Mouse (Mus musculus) CH12.LX (cell line): ENCODE measurements around the gene Fxyd7. TPM values are rescaled to one million over a fixed set of nuclear protein-coding genes. Genes with fewer than 3 reads are reported as not detected.

Experiments
- DNase-seq: peaks from one replicate; pipeline ENCODE4 v3.0.0-alpha.2; 2013; ENCODE audit errors: extremely low read depth
- H3K27ac ChIP-seq: 2 replicates; pipeline ENCODE4 v1.5.1; 2012; ENCODE audit warnings: low read depth, mild to moderate bottlenecking, control low read depth, moderate library complexity; ENCODE audit not compliant: insufficient read depth
- H3K27me3 ChIP-seq: replicated peaks from 2 replicates; pipeline ENCODE3; 2012; ENCODE audit warnings: inconsistent platforms
- H3K36me3 ChIP-seq, 2 experiments: replicated peaks in 1 of 2; 2 replicates each; pipeline versions ENCODE3 to v1.6.1; 2012; ENCODE audit warnings: inconsistent platforms in 1 of 2, low read length in 1 of 2, mild to moderate bottlenecking in 1 of 2, mixed read lengths in 1 of 2, moderate library complexity in 1 of 2; ENCODE audit not compliant: control insufficient read depth in 1 of 2, insufficient read depth in 1 of 2
- H3K4me1 ChIP-seq, 2 experiments: 2 replicates each; pipeline ENCODE4 v1.6.1; 2012; ENCODE audit warnings: inconsistent platforms in 1 of 2, moderate library complexity in 1 of 2; ENCODE audit not compliant: insufficient read depth in 2 of 2, control insufficient read depth in 1 of 2
- H3K4me2 ChIP-seq: 2 replicates; pipeline ENCODE4 v1.6.1; 2012; ENCODE audit warnings: low read depth, mild to moderate bottlenecking, control low read depth; ENCODE audit not compliant: poor library complexity, insufficient read depth, severe bottlenecking
- H3K4me3 ChIP-seq, 3 experiments: fragments of 150-350 bp in 1 of 3; sonication (generic) in 1 of 3; replicated peaks in 1 of 3; 2 replicates each; pipeline versions ENCODE3 to v1.5.1; 2011 to 2012; ENCODE audit warnings: low read depth in 2 of 3, low read length in 2 of 3, mild to moderate bottlenecking in 2 of 3, moderate library complexity in 2 of 3, control low read depth in 1 of 3, improper control_type of control experiment in 1 of 3, inconsistent platforms in 1 of 3, mixed read lengths in 1 of 3; ENCODE audit not compliant: poor library complexity in 1 of 3
- H3K79me2 ChIP-seq: replicated peaks from 2 replicates; pipeline ENCODE4 v1.6.1; 2012; ENCODE audit warnings: mild to moderate bottlenecking, moderate library complexity; ENCODE audit not compliant: control insufficient read depth, poor library complexity, insufficient read depth, severe bottlenecking; ENCODE audit errors: extremely low read depth
- H3K9ac ChIP-seq: 2 replicates; pipeline ENCODE4 v1.6.1; 2012; ENCODE audit warnings: low read depth, mild to moderate bottlenecking, control low read depth, moderate library complexity; ENCODE audit not compliant: insufficient read depth
- H3K9me3 ChIP-seq: replicated peaks from 2 replicates; pipeline ENCODE3; 2012; ENCODE audit warnings: low read length, inconsistent platforms, mixed read lengths
- BHLHE40 ChIP-seq: IDR thresholded peaks from 2 replicates; pipeline ENCODE4 v1.6.1; 2011; ENCODE audit warnings: mild to moderate bottlenecking, low read depth, low read length, improper control_type of control experiment
- CTCF ChIP-seq, 2 experiments: IDR thresholded peaks in 1 of 2; conservative IDR thresholded peaks in 1 of 2; 2 replicates each; pipeline ENCODE4 v1.5.1; 2011 to 2012; ENCODE audit warnings: low read depth in 2 of 2, low read length in 2 of 2, improper control_type of control experiment in 1 of 2, inconsistent platforms in 1 of 2, mild to moderate bottlenecking in 1 of 2, moderate library complexity in 1 of 2
- E2F4 ChIP-seq: IDR thresholded peaks from 2 replicates; pipeline ENCODE4 v1.6.1; 2011; ENCODE audit warnings: low read depth, low read length, improper control_type of control experiment; ENCODE audit not compliant: insufficient replicate concordance
- ELF1 ChIP-seq: IDR thresholded peaks from 2 replicates; pipeline ENCODE4 v1.6.1; 2014; ENCODE audit warnings: low read depth, mild to moderate bottlenecking, inconsistent platforms, low read length, improper control_type of control experiment
- EP300 ChIP-seq: IDR thresholded peaks from 2 replicates; pipeline ENCODE4 v1.6.1; 2011; ENCODE audit warnings: low read length, improper control_type of control experiment
- GABPA ChIP-seq: IDR thresholded peaks from 2 replicates; pipeline ENCODE4 v1.6.1; 2012; ENCODE audit warnings: low read depth, low read length, improper control_type of control experiment, inconsistent platforms; ENCODE audit not compliant: insufficient replicate concordance
- HCFC1 ChIP-seq: IDR thresholded peaks from 2 replicates; pipeline ENCODE4 v1.6.1; 2012; ENCODE audit warnings: low read depth, mild to moderate bottlenecking, inconsistent platforms, low read length, improper control_type of control experiment
- JUN ChIP-seq: IDR thresholded peaks from 2 replicates; pipeline ENCODE4 v1.6.1; 2011; ENCODE audit warnings: low read depth, mild to moderate bottlenecking, low read length, improper control_type of control experiment, moderate library complexity; ENCODE audit not compliant: insufficient read depth
- MAZ ChIP-seq: IDR thresholded peaks from 2 replicates; pipeline ENCODE4 v1.6.1; 2012; ENCODE audit warnings: low read depth, mild to moderate bottlenecking, inconsistent platforms, low read length, improper control_type of control experiment, moderate library complexity
- MEF2A ChIP-seq: IDR thresholded peaks from 2 replicates; pipeline ENCODE4 v1.6.1; 2014; ENCODE audit warnings: low read depth, mild to moderate bottlenecking, inconsistent platforms, low read length, improper control_type of control experiment, borderline replicate concordance
- MXI1 ChIP-seq: IDR thresholded peaks from 2 replicates; pipeline ENCODE4 v1.6.1; 2011; ENCODE audit warnings: mild to moderate bottlenecking, low read depth, low read length, improper control_type of control experiment
- NELFE ChIP-seq: IDR thresholded peaks from 2 replicates; pipeline ENCODE4 v1.6.1; 2011; ENCODE audit warnings: low read depth, low read length, improper control_type of control experiment
- NRF1 ChIP-seq: IDR thresholded peaks from 2 replicates; pipeline ENCODE4 v1.6.1; 2014; ENCODE audit warnings: low read depth, mild to moderate bottlenecking, inconsistent platforms, low read length, improper control_type of control experiment, moderate library complexity
- PAX5 ChIP-seq: IDR thresholded peaks from 2 replicates; pipeline ENCODE4 v1.6.1; 2012; ENCODE audit warnings: low read length, inconsistent platforms, mixed read lengths
- POLR2A ChIP-seq: IDR thresholded peaks from 2 replicates; pipeline ENCODE4 v1.6.1; 2011; ENCODE audit warnings: low read depth, mild to moderate bottlenecking, improper control_type of control experiment, low read length
- POLR2AphosphoS2 ChIP-seq: IDR thresholded peaks from 2 replicates; pipeline ENCODE4 v1.6.1; 2011; ENCODE audit warnings: low read depth, low read length, improper control_type of control experiment
- RAD21 ChIP-seq: IDR thresholded peaks from 2 replicates; pipeline ENCODE4 v1.6.1; 2011; ENCODE audit warnings: low read depth, mild to moderate bottlenecking, low read length, improper control_type of control experiment, moderate library complexity
- RCOR1 ChIP-seq: conservative IDR thresholded peaks from 2 replicates; pipeline ENCODE4 v1.6.1; 2012; ENCODE audit warnings: low read depth, mild to moderate bottlenecking, inconsistent platforms, low read length, improper control_type of control experiment
- SIN3A ChIP-seq: IDR thresholded peaks from 2 replicates; pipeline ENCODE4 v1.6.1; 2012; ENCODE audit warnings: low read length, improper control_type of control experiment, inconsistent platforms
- SMC3 ChIP-seq: IDR thresholded peaks from 2 replicates; pipeline ENCODE4 v1.6.1; 2011; ENCODE audit warnings: low read depth, low read length, improper control_type of control experiment
- UBTF ChIP-seq: IDR thresholded peaks from 2 replicates; pipeline ENCODE4 v1.6.1; 2012; ENCODE audit warnings: low read depth, mild to moderate bottlenecking, inconsistent platforms, low read length, improper control_type of control experiment, moderate library complexity
- USF1 ChIP-seq: IDR thresholded peaks from 2 replicates; pipeline ENCODE4 v1.6.1; 2014; ENCODE audit warnings: low read depth, mild to moderate bottlenecking, inconsistent platforms, low read length, improper control_type of control experiment
- ZMIZ1 ChIP-seq: IDR thresholded peaks from 2 replicates; pipeline ENCODE4 v1.6.1; 2012; ENCODE audit warnings: low read depth, mild to moderate bottlenecking, inconsistent platforms, low read length, improper control_type of control experiment
- ZNF384 ChIP-seq: IDR thresholded peaks from 2 replicates; pipeline ENCODE4 v1.6.1; 2012; ENCODE audit warnings: low read depth, low read length, improper control_type of control experiment, inconsistent platforms
- dilution Hi-C: fragments of 300-500 bp; cut with MboI; formaldehyde crosslinking; loops from 2 replicates; pipeline ENCODE4 v1.14.3; 2020; ENCODE audit warnings: low sequenced_read_pairs; ENCODE audit not compliant: extremely low pct_unique_long_range_greater_than_20kb, extremely low pct_ligation_motif_present
- in situ Hi-C: fragments of 300-500 bp; cut with MboI; formaldehyde crosslinking; loops from 3 replicates; pipeline ENCODE4 v1.14.3; 2019; ENCODE audit warnings: low sequenced_read_pairs, low pct_ligation_motif_present, low pct_unique_long_range_greater_than_20kb, mixed read lengths
- polyA plus RNA-seq: library from polyadenylated mRNA; unstranded; fragments of >175 nt; gene quantifications from 2 replicates; pipeline ENCODE4 v1.2.1, GENCODE M21; 2012; ENCODE audit warnings: low read depth; ENCODE audit not compliant: insufficient read length
- total RNA-seq, 2 experiments: library from RNA; depleted of rRNA; stranded (reverse); fragments of 300-350 nt in 1 of 2; fragments of >200 nt in 1 of 2; gene quantifications; 2 replicates each; pipeline ENCODE4 v1.2.3; 2012 to 2014

The Fxyd7 gene
- total and polyA plus RNA-seq, 3 experiments = not detected

DNA sequence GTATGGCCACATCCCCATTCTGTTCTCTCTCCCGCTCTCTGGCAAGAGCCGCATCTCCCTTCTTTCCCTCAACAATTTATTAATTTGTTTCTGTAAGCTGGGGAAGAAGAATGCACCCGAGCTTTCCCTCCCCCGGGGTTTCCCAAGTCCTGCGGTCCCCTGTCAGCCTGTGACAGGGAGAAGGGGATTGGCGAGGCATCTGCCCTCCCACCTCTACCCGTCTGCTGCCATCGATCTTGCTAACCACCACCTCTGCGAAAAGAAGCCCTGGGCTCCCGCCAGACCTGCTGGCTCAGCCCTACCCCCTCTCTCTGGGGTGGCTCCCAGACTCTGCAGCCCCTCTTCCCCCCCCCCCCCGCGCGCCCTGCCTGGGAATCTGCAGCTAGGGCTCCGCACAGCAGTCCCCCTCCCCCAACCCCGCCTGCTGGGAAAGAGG lies 1.4 kb downstream of the Fxyd7 start:
- H3K4me2 ChIP-seq = no peak overlapping the region
- peaks cover 13 to 25% of the 10 kb centered on the region in 2 experiments for H3K4me1 ChIP-seq

DNA sequence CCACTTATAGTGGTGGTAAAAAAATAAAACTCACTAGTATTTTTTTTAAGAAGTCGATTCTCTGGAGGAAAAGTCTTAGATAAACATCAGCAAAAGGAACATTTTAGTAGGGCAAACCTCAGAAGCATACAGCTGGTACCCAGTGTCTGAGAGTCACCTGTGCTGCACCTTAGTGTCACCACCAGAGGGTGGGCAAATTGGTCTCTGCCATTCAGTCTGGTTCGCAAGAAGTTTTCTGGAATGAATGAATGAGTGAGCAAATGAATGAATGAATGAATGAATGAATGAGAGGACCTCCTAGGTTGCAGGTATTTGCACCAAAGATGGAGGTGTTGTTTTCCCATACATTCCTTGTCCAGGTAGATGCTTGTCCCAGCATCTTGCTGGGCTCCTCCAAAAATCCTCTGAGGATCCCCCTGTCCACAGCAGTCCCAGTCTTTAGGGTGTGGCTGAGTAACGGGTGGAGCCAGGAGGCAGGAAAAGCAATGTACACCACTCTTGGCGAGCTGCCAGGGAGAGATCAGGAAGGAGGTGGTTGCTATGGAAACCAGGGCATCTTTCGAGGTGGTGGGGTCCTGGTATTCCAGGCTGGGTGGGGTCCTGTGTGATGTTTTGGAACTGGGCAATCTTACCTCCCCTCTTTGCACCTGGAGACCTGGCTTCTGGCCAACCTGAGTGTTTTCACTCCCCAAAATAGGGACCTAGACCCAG lies 2.0 kb downstream of the Fxyd7 start:
- Histone ChIP-seq H3K4me3 (no peak overlapping the region), H3K36me3 (no peaks in the 10 kb centered on the region), H3K9me3 (no peaks in the 10 kb centered on the region), H3K79me2 (no peaks in the 10 kb centered on the region), H3K4me2 (no peak overlapping the region), H3K27ac (no peak overlapping the region), H3K9ac (no peak overlapping the region), H3K27me3 (peaks cover 76% of the 10 kb centered on the region), H3K4me1 (peaks cover 13 to 25% of the 10 kb centered on the region in 2 experiments)
- no peak for DNase-seq
- in situ Hi-C loops (no loop called here), dilution Hi-C loops (no loop called here)
- no peak for TF ChIP-seq ELF1
- TF ChIP-seq PAX5 = no peak
- no peak for TF ChIP-seq MXI1
- no peak for TF ChIP-seq CTCF (conservative IDR thresholded peaks at IDR 0.05 in 1 of 2, IDR thresholded peaks at IDR 0.05 in 1 of 2; ENCODE audit: low read depth in 2 of 2, low read length in 2 of 2)
- TF ChIP-seq ZNF384 = no peak
- no peak for TF ChIP-seq MEF2A
- TF ChIP-seq JUN = no peak
- no peak for TF ChIP-seq NRF1
- TF ChIP-seq SIN3A = no peak
- no peak for TF ChIP-seq NELFE
- no peak for TF ChIP-seq E2F4
- no peak for TF ChIP-seq RAD21
- no peak for TF ChIP-seq POLR2A

More for the DNA sequence above, 1.4 kb downstream of the Fxyd7 start:
- Histone ChIP-seq H3K9ac (no peak overlapping the region), H3K27ac (no peak overlapping the region), H3K9me3 (no peaks in the 10 kb centered on the region), H3K27me3 (peaks cover 77% of the 10 kb centered on the region), H3K36me3 (no peaks in the 10 kb centered on the region), H3K4me3 (no peak overlapping the region), H3K79me2 (no peaks in the 10 kb centered on the region)
- TF ChIP-seq MXI1 (no peak), NRF1 (no peak), E2F4 (no peak), RCOR1 (no peak), MAZ (no peak), GABPA (no peak), POLR2AphosphoS2 (no peak), HCFC1 (no peak), BHLHE40 (no peak), USF1 (no peak), SIN3A (no peak), ZMIZ1 (no peak), EP300 (no peak), SMC3 (no peak), MEF2A (no peak), UBTF (no peak), PAX5 (no peak)
- in situ Hi-C loops = no loop called here
- dilution Hi-C loops = no loop called here
- no peak for DNase-seq
